Mouse (Mus musculus): ENCODE data around the gene Myh6.
"Not testable (repeated sequence)": the region's sequence is repeated elsewhere in the genome, so short reads cannot be mapped to it uniquely, and the experiment has no call there.

The Myh6 gene

DNA sequence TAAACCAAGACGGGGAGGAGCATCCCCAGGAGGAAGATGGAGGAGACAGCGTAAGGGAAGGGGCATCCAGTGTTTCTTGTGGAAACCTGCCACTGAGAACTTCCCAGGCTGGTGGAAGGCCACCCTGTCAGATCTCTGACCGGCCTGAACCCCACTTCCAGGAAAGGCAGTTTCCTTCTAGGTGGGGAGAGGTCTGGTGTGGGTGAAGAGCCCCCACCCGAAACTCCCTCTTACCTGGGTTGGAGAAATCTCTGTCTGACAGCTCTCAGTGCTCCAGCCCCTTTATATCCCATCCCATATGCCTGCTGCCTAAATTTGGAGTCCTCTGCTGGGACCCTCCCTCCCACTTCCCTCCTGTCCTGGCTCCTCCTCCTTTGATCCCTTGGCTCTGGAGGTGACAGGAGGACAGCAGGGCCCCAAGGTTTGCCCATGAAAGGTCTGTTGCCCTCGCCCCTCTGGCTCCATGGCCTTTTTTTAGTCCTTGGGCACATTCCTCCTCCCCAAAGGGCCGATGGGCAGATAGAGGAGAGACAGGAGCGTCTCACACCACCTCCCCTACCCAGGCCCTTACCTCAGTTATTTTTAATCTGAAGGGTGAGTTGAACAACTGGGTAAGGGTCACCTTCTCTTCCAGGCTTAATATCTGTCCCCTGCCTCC lies at the start of gene Myh6:
Gene Myh6 (minus strand): TSS at position 608 of the 658 bp plus-strand sequence.
- in situ Hi-C loops (cut with MboI, MseI) = loop anchor here (25.0 kb wide), 1 partner anchor 1046 kb away; the partner anchor contains the start of gene Mcpt1

DNA sequence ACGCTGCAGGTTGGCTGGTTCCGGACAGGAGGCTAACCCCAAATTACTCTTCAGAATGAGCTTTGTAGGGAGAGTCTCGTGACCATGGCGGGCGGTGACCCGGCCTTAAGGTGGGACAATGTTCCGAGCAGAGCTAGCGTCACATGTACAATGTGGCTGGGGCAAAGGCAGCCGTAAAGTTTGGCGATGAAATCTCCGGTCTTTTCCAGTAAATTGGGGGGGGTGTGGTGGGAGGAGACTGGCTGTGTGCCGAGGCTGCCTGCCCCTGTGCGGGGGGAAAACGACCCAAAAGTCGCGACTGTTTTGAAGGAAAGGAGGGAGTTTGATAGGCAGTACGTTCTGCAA lies 49.0 kb upstream of the Myh6 start:
- in situ Hi-C loops (cut with MboI, MseI) = no loop called here

DNA sequence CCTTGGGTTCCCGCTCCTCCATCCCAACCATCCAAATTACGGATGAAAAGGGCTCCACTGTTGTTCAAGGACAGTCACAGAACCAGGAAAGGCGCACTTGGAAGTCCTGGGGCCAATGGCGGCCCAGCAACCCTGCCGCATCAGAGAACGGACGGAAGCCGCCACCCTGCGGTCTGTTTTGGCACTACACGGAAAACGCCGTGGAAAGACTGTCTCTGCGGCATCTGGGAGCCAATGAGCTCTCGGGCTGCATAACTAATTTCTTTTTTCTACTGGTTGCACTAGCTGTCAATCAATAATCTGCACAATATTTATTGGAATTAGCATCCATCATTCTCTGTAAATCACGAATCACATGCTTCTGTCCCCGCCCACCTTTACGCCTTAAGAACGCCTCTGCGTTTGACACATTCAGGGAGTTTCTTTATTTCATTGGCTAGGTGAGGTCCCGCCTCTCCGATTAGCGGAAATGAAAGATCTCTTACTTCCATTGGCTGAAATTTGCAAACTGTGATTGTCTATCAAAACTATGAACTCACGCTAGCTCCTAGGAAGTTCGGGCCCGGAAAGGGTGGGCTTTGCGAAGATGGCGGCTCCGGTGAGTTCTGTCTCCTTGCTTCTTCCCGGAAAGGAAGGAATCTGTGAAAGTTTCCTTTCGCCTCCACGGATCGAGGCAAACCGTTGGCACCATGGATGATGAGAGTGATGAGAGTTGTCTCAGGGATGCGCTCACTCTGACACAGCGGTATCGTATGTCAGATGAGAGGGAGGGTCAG lies 48.5 kb upstream of the Myh6 start, which contains the start of gene Ngdn:
Gene Ngdn (plus strand): TSS at position 464 of the 776 bp plus-strand sequence.
- in situ Hi-C loops (cut with MboI, MseI) = no loop called here

DNA sequence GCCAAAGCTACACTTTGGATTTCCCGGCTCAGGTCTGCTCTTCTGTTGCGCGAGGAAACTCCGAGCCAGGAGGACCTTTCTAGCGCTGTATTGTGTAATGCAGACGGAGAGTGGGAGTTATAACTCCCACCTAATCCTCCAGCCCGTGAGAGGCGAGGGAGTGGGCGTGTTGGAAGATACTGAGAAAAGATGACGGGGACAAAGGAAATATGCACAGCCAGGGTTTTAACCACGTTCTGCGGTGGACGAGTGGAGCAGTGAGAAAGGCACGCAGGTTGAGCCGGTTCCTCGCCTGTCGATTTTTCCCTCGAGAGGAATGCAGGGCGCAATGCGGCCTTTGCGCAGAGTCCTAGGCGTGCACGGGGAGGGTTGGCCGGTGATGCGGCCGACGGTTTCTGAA lies 47.9 kb upstream of the Myh6 start:
- in situ Hi-C loops (cut with MboI, MseI) = no loop called here

DNA sequence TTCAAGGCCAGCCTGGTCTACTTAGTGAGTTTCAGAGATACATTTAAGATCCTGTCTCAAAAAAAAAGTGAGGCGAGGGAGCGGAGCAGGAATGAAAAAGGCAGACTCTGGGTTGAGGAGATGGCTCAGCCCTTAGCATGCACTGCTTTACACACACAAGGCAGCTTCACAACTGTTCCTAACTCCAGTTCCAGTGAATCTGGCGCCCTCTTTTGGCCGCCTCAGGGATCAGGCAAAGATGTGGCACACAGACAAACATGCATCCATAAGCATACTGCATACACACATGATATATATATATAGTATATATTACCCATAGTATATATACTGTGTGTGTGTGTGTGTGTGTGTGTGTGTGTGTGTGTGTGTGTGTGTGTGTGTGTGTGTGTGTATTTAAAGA lies 44.4 kb upstream of the Myh6 start:
- in situ Hi-C loops (cut with MboI, MseI) = no loop called here

DNA sequence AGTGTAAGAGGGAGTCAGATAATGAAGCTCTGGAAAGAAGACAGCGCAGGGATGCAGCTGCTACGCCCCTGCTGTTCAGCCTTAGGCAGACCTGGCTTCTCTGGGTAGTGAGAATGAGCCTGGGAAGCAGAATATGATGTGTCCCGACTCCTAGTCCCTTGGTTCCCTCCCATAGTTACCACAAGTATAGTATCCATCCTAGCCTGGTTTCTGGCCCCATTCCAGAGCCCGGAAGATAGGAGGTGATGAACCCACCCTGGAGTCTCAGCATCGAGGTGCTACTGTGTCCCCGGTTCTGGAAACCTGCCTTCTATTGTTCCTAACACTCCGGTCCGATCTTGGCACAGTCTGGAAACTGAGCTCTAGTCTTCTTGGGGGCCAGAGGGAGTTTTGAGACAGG lies 41.7 kb upstream of the Myh6 start:
- in situ Hi-C loops (cut with MboI, MseI) = no loop called here

DNA sequence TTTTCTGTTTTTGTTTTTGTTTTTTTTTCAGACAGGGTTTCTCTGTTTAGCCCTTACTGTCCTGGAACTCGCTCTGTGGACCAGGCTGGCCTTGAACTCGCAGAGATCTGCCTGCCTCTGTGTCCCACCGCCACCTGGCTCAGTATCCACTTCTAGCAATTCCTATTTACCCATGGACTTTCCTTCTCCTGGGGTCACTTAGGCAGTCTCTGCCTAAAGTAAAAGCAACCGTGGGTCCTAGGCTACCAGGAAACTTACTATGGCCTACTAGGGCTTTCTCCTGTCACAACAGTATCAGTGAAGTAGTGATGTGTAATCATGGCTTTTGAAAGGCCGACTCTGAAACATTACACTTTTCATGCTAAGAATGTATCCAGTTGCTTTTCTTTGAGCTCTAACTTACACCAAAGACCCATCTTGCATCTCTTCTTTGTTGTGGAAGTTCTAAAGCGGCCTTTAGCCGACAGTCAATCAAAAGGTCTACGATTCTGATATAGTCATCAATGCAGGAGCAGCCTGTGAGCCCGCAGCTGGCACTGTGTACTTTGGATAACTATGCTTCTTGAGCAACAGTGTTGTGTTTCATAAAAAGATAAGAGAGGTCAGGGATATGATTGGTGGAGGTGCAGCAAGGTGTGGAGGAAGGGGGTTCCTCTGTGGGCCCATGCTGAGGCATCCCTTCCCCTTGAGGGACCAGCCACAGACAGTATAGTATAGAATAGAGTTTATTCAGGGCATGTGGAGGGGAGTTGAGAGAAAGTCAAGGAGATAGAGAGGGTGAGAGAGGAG lies 40.6 kb upstream of the Myh6 start:
- in situ Hi-C loops (cut with MboI, MseI) = no loop called here

DNA sequence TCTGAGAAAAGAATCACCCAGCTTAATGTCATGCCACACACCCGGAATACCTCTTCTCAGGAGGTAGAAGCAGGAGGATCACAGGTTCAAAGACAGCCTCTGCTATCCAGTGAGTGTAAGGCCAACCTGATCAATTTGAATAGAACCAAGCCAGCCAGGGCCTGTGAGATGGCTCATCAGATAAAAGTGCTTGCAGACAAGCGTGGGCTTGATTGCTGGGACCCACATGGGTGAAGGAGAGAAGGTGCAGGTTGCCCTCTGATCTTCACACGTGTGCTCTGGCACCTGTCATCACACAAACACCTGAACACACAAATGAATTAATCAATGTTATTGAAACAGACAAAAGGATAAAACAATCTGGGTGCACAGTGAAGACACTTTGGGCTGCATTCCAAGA lies 39.8 kb upstream of the Myh6 start:
- in situ Hi-C loops (cut with MboI, MseI) = no loop called here

DNA sequence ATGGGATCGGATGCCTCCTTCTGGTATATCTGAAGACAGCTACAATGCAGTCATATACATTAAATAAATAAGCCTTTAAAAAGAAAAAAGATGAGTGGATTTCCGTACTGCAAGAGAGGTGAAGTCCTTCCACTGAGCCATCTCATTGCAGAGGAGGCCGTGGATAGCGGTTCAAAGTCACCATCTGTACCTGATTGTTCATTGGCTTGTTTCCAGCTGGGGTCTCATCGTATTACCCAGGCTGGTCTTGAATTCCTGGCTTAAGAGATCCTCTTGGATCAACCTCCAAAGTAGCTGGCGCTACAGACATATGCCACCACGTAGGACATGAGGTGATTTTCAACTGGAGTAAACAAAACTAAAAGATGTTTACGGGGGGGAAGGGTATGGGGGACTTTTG lies 39.2 kb upstream of the Myh6 start:
- in situ Hi-C loops (cut with MboI, MseI) = no loop called here

DNA sequence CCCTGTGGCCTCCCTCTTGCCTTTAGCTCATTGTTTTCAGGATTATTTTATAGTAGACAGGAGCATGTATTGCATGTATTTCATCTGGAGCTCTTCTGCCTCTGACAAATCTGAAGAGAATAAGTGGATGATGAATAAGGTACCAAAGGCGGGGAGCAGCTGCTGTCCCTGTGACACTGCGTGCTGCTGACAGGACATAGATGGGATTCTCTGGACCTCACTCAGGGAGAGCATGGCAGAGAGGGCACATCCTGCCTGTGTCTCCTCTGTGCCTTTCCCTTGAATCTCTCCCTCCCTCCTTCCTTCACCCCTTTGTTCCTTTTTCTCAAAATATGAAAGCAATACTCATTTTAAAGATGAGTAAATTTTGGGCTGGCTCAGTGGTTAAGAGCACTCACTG lies 38.8 kb upstream of the Myh6 start:
- in situ Hi-C loops (cut with MboI, MseI) = no loop called here

DNA sequence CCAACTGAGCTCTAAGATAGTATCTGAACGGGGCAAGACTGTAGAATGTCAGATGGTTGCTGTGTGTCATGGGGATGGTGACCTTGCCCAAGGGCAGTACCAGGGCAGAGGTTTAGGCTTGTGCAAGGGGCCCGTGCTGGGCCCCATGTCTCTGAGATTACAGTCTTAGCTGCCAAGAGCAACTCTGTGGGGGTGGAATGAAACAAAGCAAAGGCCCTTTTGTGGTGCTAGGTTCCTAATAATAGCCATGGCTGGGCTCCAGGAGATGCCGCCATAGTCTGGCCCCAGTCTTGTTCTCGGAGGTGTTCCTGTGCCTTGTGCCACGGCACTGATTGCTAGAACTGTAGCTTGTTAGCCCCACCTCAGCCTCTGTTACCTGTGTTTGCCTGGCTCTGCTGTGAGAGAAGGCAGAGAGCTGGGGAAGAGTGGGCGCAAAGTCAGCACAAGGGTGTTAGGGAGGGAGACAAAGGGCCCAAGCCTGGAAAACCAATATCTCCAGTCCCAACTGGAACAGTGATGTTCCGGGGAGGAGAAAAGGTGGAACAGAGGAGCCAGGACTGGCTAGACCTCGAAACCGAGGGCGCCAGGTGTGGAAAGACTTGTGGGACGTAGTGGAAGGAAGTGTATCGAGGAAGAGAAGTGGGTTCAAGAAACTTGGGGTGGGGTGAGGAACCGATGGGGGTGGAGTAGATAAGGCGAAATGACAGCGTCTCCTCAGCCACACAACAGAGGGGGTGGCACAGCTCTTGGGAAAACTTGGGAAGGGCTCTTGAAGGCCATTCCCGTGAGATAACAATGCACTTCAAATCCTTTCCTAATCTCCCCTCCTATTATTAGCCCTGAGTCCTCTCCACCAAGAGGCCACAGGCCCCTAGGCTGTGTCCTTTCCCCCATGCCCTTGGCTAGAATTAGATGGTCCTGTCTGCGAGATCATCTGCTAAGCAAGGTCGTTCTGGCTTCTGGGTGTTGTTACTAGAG lies 37.4 kb upstream of the Myh6 start:
- in situ Hi-C loops (cut with MboI, MseI) = no loop called here

DNA sequence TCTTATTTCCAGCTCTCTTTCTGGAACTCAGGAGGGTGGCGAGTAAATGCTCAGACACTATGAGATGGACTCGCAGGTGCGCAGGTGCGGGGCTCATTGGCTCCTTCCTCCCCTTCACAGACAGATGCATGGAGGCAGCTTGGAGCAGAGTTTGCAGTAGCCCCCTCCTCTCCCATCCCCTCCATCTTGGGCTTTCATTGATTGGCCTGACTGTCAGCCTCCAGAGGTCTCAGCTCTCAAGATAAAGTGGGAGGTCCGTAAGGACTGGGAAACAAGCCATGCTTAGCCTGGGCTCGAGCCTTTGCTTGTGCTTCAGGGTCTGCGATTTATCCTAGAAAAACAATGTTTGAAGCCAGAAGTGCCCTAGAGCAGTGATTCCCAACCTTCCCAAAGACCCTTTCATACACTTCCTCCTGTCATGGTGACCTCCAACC lies 36.0 kb upstream of the Myh6 start:
- in situ Hi-C loops (cut with MboI, MseI) = no loop called here

DNA sequence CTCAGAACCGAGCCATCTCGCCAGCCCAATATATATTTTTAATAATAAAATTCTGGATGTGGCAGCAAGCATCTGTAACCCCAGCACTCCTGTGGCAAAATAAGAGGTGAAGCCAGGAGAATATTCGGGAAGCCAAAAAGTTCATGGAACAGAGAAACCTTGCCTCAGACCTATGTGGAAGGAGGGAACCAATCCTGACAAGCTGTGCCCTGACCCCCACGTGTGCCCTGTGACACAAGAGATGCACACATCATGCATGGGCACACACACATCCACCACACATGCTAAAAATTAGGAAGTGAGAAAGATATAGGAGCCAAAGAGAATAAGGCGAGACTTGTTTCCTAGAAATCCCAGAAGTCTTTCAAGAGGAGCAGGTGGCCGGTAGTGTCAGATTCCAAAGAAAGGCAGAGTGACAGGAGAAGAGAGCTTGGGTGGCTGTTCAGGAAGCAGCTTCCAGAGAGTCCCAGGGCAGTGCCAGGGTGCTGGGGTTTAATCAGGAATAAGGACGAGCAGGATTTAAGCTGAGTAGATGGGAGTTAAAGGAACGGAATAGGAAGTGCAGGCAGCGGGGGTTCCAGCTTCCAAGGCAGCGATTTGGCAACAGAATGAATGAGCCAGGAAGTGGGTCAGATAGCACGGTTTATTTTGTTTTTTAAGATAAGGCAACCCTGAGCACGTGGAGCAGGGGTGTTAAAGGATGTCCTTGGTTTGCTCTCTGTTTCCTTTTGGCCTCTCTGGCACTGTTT lies 35.4 kb upstream of the Myh6 start:
- in situ Hi-C loops (cut with MboI, MseI) = no loop called here

DNA sequence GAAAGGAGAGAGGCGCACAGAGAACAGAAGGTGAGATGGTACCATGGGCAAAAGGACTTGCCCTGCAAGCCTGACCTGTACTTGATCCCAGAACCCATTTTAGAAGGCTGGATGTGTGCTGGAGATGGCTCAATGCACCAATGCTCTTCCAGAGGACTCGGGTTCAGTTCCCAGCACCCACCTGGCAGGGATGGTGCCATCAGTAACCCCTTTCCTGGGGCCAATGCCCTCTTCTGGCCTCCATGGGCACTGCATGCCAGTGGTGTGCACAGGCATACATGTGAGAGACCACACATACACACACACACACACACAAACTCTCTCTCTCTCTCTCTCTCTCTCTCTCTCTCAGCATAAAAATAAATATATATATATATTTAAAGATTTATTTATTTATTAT lies 34.7 kb upstream of the Myh6 start:
- in situ Hi-C loops (cut with MboI, MseI) = no loop called here

DNA sequence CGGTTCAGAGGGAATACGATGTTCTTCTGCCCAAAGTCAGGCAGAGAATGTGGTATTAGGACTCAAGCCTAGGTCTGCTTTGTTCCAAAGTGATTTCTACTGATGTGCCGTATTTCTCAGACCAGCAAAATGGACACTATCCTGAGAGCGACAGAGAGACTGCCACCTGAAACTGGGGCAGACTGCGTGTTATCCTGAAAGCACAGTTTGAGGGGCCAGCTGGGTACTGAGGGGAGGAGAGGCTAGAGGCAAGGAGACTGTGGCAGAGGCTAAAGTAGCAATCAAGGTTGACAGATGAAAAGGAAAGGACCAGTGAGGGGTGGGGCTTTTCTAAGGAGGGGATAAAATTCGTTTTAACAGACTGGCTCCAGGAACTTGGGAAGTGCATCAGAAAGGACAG lies 34.1 kb upstream of the Myh6 start:
- in situ Hi-C loops (cut with MboI, MseI) = no loop called here

DNA sequence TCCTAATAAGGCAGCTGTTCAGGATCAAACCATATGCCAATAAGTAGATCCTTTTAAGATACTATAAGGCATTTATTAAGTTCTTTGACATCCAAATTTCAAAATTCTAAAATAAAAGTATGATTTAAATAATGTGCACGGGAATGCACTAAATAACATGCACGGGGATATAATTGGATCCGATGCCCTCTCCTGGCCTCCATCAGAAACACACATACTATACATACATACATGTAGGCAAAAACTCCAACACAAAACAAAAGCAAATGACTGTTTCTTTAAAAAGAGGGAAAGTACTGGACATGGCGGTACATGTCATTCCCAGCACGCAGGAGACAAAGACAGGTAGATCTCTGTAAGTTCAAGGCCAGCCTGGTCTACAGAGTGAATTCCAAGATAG lies 33.1 kb upstream of the Myh6 start:
- in situ Hi-C loops (cut with MboI, MseI) = not testable (repeated sequence)

DNA sequence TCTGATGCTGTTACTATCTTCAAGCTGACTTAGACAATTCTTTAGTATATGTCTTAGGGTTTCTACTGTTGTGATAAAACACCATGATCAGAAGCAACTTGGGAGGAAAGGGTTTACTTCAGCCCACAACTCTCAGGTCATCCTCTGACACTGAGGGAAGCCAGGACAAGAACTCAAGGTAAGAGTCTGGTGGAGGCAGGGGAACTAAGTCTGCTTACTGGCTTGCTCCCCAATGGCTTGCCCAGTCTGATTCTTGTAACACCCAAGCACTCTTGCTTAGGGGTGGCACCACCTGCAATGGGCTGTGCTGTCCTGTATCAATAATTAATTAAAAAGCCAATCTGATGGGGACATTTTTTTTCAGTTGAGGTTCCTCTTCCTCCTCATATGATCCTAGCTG lies 32.0 kb upstream of the Myh6 start:
- in situ Hi-C loops (cut with MboI, MseI) = no loop called here

DNA sequence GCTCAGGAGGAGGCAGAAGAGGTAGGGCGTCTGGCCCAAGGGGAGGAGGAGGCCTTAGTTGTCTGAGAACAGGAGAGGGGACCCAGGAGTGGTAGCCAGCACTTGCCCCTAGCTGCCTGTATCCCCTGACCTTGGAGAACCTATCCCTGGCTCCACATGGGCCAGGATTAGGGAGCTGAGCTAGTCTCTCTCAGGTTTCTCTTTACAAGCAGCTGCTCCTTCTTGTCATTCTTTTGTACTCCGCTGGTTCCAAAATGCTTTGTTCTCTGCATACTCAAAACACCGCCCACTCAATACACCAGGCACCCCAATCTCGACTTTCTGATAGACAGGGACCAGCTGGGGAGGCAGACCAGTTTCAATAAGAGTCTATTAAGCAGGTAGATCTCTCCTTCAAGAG lies 30.6 kb upstream of the Myh6 start:
- in situ Hi-C loops (cut with MboI, MseI) = no loop called here

DNA sequence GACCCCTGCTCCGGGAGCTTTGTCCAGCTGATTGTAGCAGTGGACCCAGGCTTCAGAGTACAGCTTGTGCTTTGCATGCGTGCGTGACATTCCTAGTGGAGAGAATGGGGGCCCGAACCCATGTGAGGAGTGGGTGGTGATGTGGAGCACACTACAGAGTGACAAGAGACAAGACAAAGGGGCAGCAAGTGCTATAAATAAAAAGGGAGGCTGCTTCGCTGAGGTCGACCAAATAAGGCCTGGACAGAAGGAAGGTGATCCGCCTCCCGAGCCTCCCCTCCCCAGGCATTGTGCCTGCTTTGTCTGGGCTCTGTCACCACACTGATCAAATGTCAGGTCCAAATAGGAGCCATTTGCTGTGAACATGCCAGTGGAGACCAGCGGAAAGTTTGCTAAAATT lies 30.1 kb upstream of the Myh6 start:
- in situ Hi-C loops (cut with MboI, MseI) = no loop called here

DNA sequence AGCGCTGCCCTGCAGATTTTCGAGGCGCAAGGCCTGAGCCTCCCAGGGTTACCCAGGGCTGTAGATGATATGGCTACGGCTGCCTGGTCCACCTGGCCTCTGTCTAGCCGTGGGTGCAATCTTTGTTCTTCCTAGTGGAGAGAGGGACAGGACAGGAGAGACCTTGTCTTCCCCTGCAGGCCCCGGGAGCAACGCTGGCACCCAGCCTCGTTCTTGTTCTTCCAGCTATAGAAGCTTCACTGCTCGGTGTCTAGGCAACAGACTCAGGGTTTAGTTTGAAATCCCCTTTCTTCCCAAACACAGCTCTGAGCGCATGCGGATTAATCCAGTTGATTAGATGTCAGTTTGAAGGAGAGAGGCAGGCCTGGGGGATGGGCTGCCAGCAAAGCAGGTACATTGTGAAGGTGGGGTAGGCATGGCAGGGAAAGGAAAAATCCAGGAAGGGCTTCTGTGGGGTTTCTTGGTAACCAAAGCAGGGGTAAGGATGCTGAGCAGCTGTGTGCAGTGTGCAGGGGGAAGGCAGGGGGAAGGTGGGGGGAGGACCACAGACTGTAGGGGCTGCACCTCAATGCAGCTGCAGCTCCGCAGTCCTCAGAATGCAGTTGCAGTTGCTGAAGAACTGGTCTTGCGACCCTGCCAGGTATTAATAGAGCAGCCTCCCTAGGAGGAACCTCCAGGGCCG lies 28.9 kb upstream of the Myh6 start:
- in situ Hi-C loops (cut with MboI, MseI) = no loop called here
